Mouse (Mus musculus): ENCODE results near the gene Gtsf1. TPM values are rescaled to one million over a fixed set of nuclear protein-coding genes. Genes with fewer than 3 reads are reported as not detected.
A peak's percentile ranks its signal among the peaks of the same experiment; 100 is the strongest.

Gene Gtsf1
- polyA plus RNA-seq, 1 experiment from 2014 or later = not detected

GRCm38 (mm10) chr15:103372461-103372860 is 57.8 kb downstream of the Gtsf1 start:
- H3K9me3 ChIP-seq (ENCODE audit: control insufficient read depth, low read length) = no peaks in the 10 kb centered on the region
- no peak overlapping the region for H3K9ac ChIP-seq (ENCODE audit: low read length)
- no peak overlapping the region for H3K4me2 ChIP-seq (ENCODE audit: low read depth, severe bottlenecking)
- ATAC-seq (ENCODE audit: insufficient number of reproducible peaks, low FRiP score, low TSS enrichment, low read depth) = no peak
- H3K4me3 ChIP-seq (ENCODE audit: low read depth, low read length) = no peak overlapping the region
- no peaks in the 10 kb centered on the region for H3K36me3 ChIP-seq (ENCODE audit: control insufficient read depth, insufficient read depth, low read length)
- no peaks in the 10 kb centered on the region for H3K4me1 ChIP-seq (ENCODE audit: control insufficient read depth, insufficient read depth, low read length)
- no peaks in the 10 kb centered on the region for H3K27me3 ChIP-seq (ENCODE audit: control insufficient read depth, insufficient read depth, low read length)
- no peak for DNase-seq (ENCODE audit: low spot score)
- no peak overlapping the region for H3K27ac ChIP-seq (replicated peaks; ENCODE audit: low read depth, low read length)

DNA sequence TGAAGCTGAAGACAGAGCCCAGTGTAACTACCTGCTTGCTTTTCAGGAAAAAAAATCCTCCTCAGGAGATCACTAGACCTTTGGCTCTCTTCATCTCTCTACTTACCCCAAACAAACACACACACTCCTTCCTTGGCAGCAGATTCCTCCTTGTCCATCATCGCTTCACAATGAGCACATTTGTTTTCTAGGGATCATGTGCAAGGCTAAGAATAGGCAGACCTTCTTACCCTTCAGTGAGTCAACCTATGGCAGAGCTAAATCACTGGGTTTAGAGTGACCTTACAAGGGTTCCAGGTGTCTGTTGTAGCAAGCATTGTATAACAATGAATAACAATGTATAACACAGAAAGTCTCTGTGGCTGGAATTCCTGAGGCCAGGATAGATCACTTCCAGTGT is 58.5 kb downstream of the Gtsf1 start:
- Histone ChIP-seq H3K27me3 (ENCODE audit: control insufficient read depth, insufficient read depth, low read length) (no peaks in the 10 kb centered on the region), H3K27ac (replicated peaks; ENCODE audit: low read depth, low read length) (no peak overlapping the region), H3K4me3 (ENCODE audit: low read depth, low read length) (no peak overlapping the region), H3K4me2 (ENCODE audit: low read depth, severe bottlenecking) (no peak overlapping the region), H3K36me3 (ENCODE audit: control insufficient read depth, insufficient read depth, low read length) (no peaks in the 10 kb centered on the region), H3K4me1 (ENCODE audit: control insufficient read depth, insufficient read depth, low read length) (peaks cover 5% of the 10 kb centered on the region; the same call in 1 of the 2 replicates), H3K9ac (ENCODE audit: low read length) (no peak overlapping the region), H3K9me3 (ENCODE audit: control insufficient read depth, low read length) (no peaks in the 10 kb centered on the region)
- 85% methylated on average over 1 of the region's 1 CpGs for WGBS
- no peak for ATAC-seq (ENCODE audit: insufficient number of reproducible peaks, low FRiP score, low TSS enrichment, low read depth)
- DNase-seq (ENCODE audit: low spot score) = no peak

DNA sequence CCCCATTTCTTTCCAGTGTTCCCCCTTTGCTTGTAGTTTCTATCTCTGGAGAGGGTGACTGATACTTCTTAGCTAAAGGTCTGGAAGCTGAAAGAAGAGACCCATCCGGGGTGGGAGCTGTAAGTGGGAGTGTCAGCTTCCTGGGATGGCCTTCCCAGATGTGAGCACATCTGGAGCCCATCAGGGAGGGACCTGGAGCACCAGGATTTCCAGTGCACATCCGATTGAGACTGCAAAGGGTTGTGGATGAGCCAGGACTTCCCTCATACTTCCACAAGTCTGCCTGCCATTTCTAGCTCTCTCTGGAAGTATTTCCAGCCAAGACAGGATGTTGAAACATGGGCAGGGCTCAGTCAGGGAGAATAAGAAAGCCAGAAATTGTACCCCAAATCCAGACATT is 59.1 kb downstream of the Gtsf1 start:
- H3K4me2 ChIP-seq (ENCODE audit: low read depth, severe bottlenecking) = no peak overlapping the region
- H3K9ac ChIP-seq (ENCODE audit: low read length) = no peak overlapping the region
- no peaks in the 10 kb centered on the region for H3K9me3 ChIP-seq (ENCODE audit: control insufficient read depth, low read length)
- H3K27ac ChIP-seq (replicated peaks; ENCODE audit: low read depth, low read length) = no peak overlapping the region
- ATAC-seq (ENCODE audit: insufficient number of reproducible peaks, low FRiP score, low TSS enrichment, low read depth) (no peak), DNase-seq (ENCODE audit: low spot score) (no peak)
- no peaks in the 10 kb centered on the region for H3K36me3 ChIP-seq (ENCODE audit: control insufficient read depth, insufficient read depth, low read length)
- no peaks in the 10 kb centered on the region for H3K27me3 ChIP-seq (ENCODE audit: control insufficient read depth, insufficient read depth, low read length)
- WGBS = 5% methylated on average over 2 of the region's 2 CpGs
- H3K4me3 ChIP-seq (ENCODE audit: low read depth, low read length) = no peak overlapping the region
- peaks cover 5% of the 10 kb centered on the region; the same call in 1 of the 2 replicates for H3K4me1 ChIP-seq (ENCODE audit: control insufficient read depth, insufficient read depth, low read length)

- no peaks in the 10 kb centered on the region for H3K27me3 ChIP-seq (ENCODE audit: control insufficient read depth, insufficient read depth, low read length)
- peaks cover 5% of the 10 kb centered on the region; the same call in 1 of the 2 replicates for H3K4me1 ChIP-seq (ENCODE audit: control insufficient read depth, insufficient read depth, low read length)
- no peaks in the 10 kb centered on the region for H3K36me3 ChIP-seq (ENCODE audit: control insufficient read depth, insufficient read depth, low read length)
- DNase-seq (ENCODE audit: low spot score) = no peak
- H3K27ac ChIP-seq (replicated peaks; ENCODE audit: low read depth, low read length) = no peak overlapping the region
- H3K4me3 ChIP-seq (ENCODE audit: low read depth, low read length) = no peak overlapping the region
- 32% methylated on average over 4 of the region's 4 CpGs for WGBS
- H3K9ac ChIP-seq (ENCODE audit: low read length) = no peak overlapping the region
- H3K4me2 ChIP-seq (ENCODE audit: low read depth, severe bottlenecking) = no peak overlapping the region
- H3K9me3 ChIP-seq (ENCODE audit: control insufficient read depth, low read length) = no peaks in the 10 kb centered on the region
- ATAC-seq (ENCODE audit: insufficient number of reproducible peaks, low FRiP score, low TSS enrichment, low read depth) = no peak
These were observed 59.8 kb downstream of the Gtsf1 start for GRCm38 (mm10) chr15:103370462-103370861.

DNA sequence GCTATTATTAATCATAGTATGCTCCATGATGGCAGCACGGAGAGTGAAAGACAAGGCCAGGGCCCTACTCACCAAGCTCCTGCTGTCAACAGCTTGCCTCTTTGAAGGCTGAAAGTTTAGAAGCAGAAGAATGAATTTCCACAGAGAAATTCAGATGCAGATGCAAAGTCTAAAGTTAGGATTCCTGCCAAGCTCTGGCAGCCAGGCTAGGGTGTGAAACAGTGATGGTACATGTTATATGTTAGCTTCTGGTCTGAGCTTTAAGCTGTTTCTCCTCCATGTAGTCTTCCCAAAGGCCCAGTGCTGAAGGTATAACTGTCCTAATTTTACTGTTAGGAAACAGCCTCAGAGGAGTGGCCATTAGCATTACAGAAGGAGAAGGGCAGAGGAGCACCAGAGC is 61.1 kb downstream of the Gtsf1 start:
- H3K9ac ChIP-seq (ENCODE audit: low read length) = no peak overlapping the region

DNA sequence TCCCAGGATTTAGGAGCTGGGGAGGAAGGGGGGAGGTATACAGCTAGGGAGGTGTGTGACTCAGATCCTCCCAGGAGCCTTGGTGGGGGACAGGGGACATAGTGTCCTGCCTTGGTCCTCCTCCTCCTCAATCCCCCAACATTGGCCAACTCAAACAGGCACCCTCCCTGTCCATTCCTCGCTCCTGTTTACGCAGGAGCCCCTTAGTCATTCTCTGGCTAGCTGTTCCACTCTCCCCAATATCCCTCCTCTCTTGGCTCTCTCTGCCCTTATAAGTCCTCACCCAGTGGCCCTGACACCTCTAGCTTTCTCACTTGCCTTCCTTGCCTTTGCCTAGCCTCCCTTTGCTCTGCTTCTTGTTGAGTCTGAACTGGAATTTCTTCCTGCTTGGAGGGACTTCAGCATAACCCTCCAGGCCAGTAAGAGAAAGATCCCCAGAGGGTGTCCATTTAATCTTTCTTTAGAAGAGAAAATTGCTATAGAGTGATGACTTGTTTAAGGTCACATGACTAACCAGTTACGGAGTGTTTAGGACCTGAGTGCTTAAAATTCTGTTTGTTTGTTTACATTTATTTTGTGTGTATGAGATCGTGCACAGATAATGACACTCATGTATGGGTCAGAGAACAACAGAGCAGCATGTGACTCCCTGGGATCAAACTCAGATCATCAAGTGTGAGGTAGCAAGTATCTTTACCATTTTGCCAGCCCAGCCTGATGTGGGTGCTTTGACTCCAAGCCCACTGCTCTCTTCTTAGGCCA is 61.9 kb downstream of the Gtsf1 start:
- H3K27ac ChIP-seq (replicated peaks; ENCODE audit: low read depth, low read length) = no peak overlapping the region
- 82% methylated on average over 4 of the region's 4 CpGs for WGBS
- no peak for ATAC-seq (ENCODE audit: insufficient number of reproducible peaks, low FRiP score, low TSS enrichment, low read depth)

More for the DNA sequence above, 61.1 kb downstream of the Gtsf1 start:
- H3K27ac ChIP-seq (replicated peaks; ENCODE audit: low read depth, low read length) = no peak overlapping the region
- WGBS = 78% methylated on average over 1 of the region's 1 CpGs
- no peak for DNase-seq (ENCODE audit: low spot score)
- no peak overlapping the region for H3K4me3 ChIP-seq (ENCODE audit: low read depth, low read length)
- no peak overlapping the region for H3K4me2 ChIP-seq (ENCODE audit: low read depth, severe bottlenecking)
- no peaks in the 10 kb centered on the region for H3K36me3 ChIP-seq (ENCODE audit: control insufficient read depth, insufficient read depth, low read length)
- ATAC-seq (ENCODE audit: insufficient number of reproducible peaks, low FRiP score, low TSS enrichment, low read depth) = no peak
- peaks cover 7% of the 10 kb centered on the region; the same call in 1 of the 2 replicates for H3K4me1 ChIP-seq (ENCODE audit: control insufficient read depth, insufficient read depth, low read length)
- H3K9me3 ChIP-seq (ENCODE audit: control insufficient read depth, low read length) = no peaks in the 10 kb centered on the region
- no peaks in the 10 kb centered on the region for H3K27me3 ChIP-seq (ENCODE audit: control insufficient read depth, insufficient read depth, low read length)

DNA sequence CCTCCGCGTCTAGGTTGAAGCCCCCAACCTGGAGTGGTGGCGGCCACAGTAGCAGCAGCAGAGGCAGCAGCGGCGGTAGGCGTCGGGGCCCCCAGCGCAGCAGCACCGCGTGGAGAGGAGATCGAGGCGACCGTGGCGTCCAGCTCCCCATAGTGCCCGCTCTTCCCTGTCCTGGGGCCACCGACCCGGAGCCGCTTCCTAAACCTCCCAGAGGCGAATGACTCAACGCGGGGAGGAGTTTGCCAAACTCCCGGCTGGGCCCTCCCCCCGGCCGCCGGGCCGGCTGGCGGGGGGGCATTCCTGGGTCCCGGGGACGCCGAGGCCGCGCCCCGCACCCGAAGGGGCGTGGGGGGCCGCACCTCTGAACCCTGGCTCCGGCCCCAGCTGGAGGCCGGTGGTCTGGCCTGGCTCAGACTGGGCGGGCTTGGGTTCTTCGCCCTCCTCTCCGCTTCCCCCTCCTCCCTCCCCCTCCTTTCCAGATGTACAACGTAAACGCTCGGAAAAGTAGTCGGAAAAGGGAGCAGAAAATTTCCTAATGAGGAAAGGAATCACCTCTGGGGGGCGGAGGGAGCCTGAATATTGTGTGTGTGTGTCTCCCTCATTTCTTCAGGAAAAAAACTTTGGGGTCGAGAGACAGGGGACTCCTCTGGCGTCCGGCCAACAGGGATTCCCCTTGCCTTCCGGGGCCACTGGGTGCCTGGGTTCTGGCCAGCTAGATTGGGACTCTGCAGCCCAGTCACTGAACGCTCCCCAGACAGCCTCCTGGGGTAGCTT is 63.7 kb downstream of the Gtsf1 start, which contains the start of gene Itga5:
Itga5 (minus strand) TSS at position 388 of the 774 bp plus-strand sequence.
- Histone ChIP-seq H3K27ac (replicated peaks; ENCODE audit: low read depth, low read length) (peak within 1 kb of the TSS; percentile 71), H3K4me3 (ENCODE audit: low read depth, low read length) (peak within 1 kb of the TSS; percentile 82), H3K4me2 (ENCODE audit: low read depth, severe bottlenecking) (peak within 1 kb of the TSS; percentile 62), H3K9ac (ENCODE audit: low read length) (peak within 1 kb of the TSS; percentile 92), H3K4me1 (ENCODE audit: control insufficient read depth, insufficient read depth, low read length) (peaks cover 10% of the 10 kb centered on the region), H3K36me3 (ENCODE audit: control insufficient read depth, insufficient read depth, low read length) (no peaks in the 10 kb centered on the region), H3K27me3 (ENCODE audit: control insufficient read depth, insufficient read depth, low read length) (no peaks in the 10 kb centered on the region), H3K9me3 (ENCODE audit: control insufficient read depth, low read length) (no peaks in the 10 kb centered on the region)
- ATAC-seq (ENCODE audit: insufficient number of reproducible peaks, low FRiP score, low TSS enrichment, low read depth) (peak; percentile 65), DNase-seq (ENCODE audit: low spot score) (peak; percentile 75)
- WGBS = under 1% methylated on average over 43 of the region's 51 CpGs

More for the DNA sequence above, 61.9 kb downstream of the Gtsf1 start:
- Histone ChIP-seq H3K4me1 (ENCODE audit: control insufficient read depth, insufficient read depth, low read length) (peaks cover 7% of the 10 kb centered on the region; the same call in 1 of the 2 replicates), H3K9me3 (ENCODE audit: control insufficient read depth, low read length) (no peaks in the 10 kb centered on the region), H3K9ac (ENCODE audit: low read length) (no peak overlapping the region), H3K4me2 (ENCODE audit: low read depth, severe bottlenecking) (no peak overlapping the region), H3K36me3 (ENCODE audit: control insufficient read depth, insufficient read depth, low read length) (no peaks in the 10 kb centered on the region), H3K4me3 (ENCODE audit: low read depth, low read length) (no peak overlapping the region), H3K27me3 (ENCODE audit: control insufficient read depth, insufficient read depth, low read length) (no peaks in the 10 kb centered on the region)
- no peak for DNase-seq (ENCODE audit: low spot score)

DNA sequence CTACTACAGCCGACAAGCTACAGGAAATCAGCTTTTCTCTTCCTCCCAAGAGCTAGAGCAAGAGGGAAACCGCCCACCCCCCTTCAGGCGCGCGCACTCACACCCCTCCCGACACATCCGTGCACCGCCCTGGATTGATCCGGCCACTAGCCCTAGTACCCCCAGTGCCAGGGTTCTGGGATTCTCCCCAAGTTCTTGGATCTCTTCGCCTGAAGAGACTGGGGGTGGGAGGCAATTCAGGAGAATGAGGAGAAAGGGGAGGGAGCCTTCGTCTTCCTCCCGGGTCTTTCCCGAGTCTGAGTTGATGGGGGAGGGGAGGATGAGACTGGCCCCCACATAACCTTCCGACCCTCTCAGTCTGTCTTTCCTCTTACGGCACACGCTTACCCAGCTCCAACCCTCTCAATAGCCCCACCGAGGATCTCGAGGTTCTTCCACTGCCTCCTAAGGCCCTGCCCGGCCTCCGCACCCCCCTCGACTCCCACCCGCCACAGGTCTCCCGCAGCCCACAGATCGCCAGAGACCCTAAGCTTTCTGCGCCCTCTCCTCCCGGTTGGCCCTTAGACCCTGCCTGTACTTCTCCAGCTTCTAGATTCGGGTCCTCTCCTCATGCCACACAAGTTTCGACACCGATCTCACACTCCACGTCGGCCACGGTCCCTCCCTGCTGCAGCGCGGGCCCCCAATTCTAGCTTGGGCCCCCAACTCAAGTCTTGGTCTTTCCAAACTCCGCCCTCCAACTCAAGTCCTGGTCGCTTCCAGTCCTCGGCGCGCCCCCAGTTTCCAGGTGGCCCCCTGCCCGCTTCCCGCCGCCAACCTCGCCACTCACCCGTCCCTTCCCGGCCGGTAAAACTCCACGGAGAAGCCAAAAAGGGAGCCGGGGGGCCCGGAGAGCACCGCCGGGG is 64.5 kb downstream of the Gtsf1 start:
- H3K36me3 ChIP-seq (ENCODE audit: control insufficient read depth, insufficient read depth, low read length) = no peaks in the 10 kb centered on the region; the same call in 1 of the 2 replicates
- DNase-seq (ENCODE audit: low spot score) = peak; percentile 68
- peak overlapping the region; percentile 82 for H3K4me3 ChIP-seq (ENCODE audit: low read depth, low read length)
- H3K9me3 ChIP-seq (ENCODE audit: control insufficient read depth, low read length) = no peaks in the 10 kb centered on the region
- H3K27me3 ChIP-seq (ENCODE audit: control insufficient read depth, insufficient read depth, low read length) = no peaks in the 10 kb centered on the region
- H3K27ac ChIP-seq (replicated peaks; ENCODE audit: low read depth, low read length) = peak overlapping the region; percentile 71
- peak overlapping the region; percentile 92 for H3K9ac ChIP-seq (ENCODE audit: low read length)
- peak; percentile 57 for ATAC-seq (ENCODE audit: insufficient number of reproducible peaks, low FRiP score, low TSS enrichment, low read depth)
- peaks cover 14% of the 10 kb centered on the region for H3K4me1 ChIP-seq (ENCODE audit: control insufficient read depth, insufficient read depth, low read length)
- under 1% methylated on average over 51 of the region's 51 CpGs for WGBS
- H3K4me2 ChIP-seq (ENCODE audit: low read depth, severe bottlenecking) = peak overlapping the region; percentile 62
